Mouse (Mus musculus) liver, adult 2 months (tissue): Measurements from ENCODE around the gene Slc9a1. TPM values are rescaled to one million over a fixed set of nuclear protein-coding genes. Genes with fewer than 3 reads are reported as not detected.
A peak's percentile ranks its signal among the peaks of the same experiment; 100 is the strongest.

Source experiments
- DNase-seq: peaks from one replicate; pipeline ENCODE4 v3.0.0-alpha.2; 2011; ENCODE audit warnings: low read depth, low spot score; ENCODE audit errors: extremely low read depth
- H3K27ac ChIP-seq: fragments of 200-500 bp; replicated peaks from 2 replicates; pipeline ENCODE4 v1.5.1; 2012; ENCODE audit warnings: low read depth, mild to moderate bottlenecking, control low read depth, inconsistent platforms, low read length; ENCODE audit not compliant: insufficient read depth
- H3K27me3 ChIP-seq: fragments of 200-500 bp; 2 replicates; pipeline ENCODE4 v1.6.1; 2012; ENCODE audit warnings: mild to moderate bottlenecking, moderate library complexity, low read length, inconsistent platforms; ENCODE audit not compliant: control insufficient read depth, insufficient read depth
- H3K36me3 ChIP-seq: fragments of 200-500 bp; 2 replicates; pipeline ENCODE4 v1.6.1; 2012; ENCODE audit warnings: low read length, inconsistent platforms; ENCODE audit not compliant: control insufficient read depth, insufficient read depth
- H3K4me1 ChIP-seq: fragments of 200-500 bp; 2 replicates; pipeline ENCODE4 v1.6.1; 2011; ENCODE audit warnings: low read length; ENCODE audit not compliant: control insufficient read depth, insufficient read depth
- H3K4me3 ChIP-seq: fragments of 200-500 bp; 2 replicates; pipeline ENCODE4 v1.5.1; 2011; ENCODE audit warnings: low read depth, mild to moderate bottlenecking, control low read depth, low read length, moderate library complexity; ENCODE audit not compliant: insufficient read depth
- H3K79me2 ChIP-seq: fragments of 200-500 bp; 2 replicates; pipeline ENCODE4 v1.6.1; 2012; ENCODE audit warnings: inconsistent platforms, mild to moderate bottlenecking, low read length, moderate library complexity; ENCODE audit not compliant: control insufficient read depth, insufficient read depth
- H3K9ac ChIP-seq: fragments of 200-500 bp; 2 replicates; pipeline ENCODE4 v1.6.1; 2012; ENCODE audit warnings: low read depth, mild to moderate bottlenecking, control low read depth, inconsistent platforms, low read length
- CTCF ChIP-seq: fragments of 200-500 bp; IDR thresholded peaks from 2 replicates; pipeline ENCODE4 v1.5.1; 2011; ENCODE audit warnings: low read depth, low read length, control low read depth
- POLR2A ChIP-seq: fragments of 200-500 bp; IDR thresholded peaks from 2 replicates; pipeline ENCODE4 v1.6.1; 2011; ENCODE audit warnings: low read length, control low read depth; ENCODE audit not compliant: insufficient read depth; ENCODE audit errors: extremely low read depth
- WGBS: fragments of 180-500 bp; shearing (Covaris S2); methylation state at CpG from one replicate; pipeline ENCODE4 v1.1.7; 2018; 5-methylcytosine and 5-hydroxymethylcytosine counted together
- polyA plus RNA-seq: library from polyadenylated mRNA; depleted of rRNA; stranded (reverse); fragments of >200 nt; gene quantifications from 2 replicates; pipeline ENCODE4 v1.2.3, GENCODE M21; 2012
- total RNA-seq: library from RNA; depleted of rRNA; stranded (reverse); fragments of >200 nt; gene quantifications from 2 replicates; pipeline ENCODE4 v1.2.3, GENCODE M21; 2014

Gene Slc9a1
- total and polyA plus RNA-seq, 2 experiments = 1.5 to 9.2 TPM

GRCm38 (mm10) chr4:133338521-133339095 is 30.9 kb upstream of the Slc9a1 start:
- peaks cover 8% of the 10 kb centered on the region for H3K4me1 ChIP-seq

GRCm38 (mm10) chr4:133339148-133339749 is 30.3 kb upstream of the Slc9a1 start:
- Histone ChIP-seq H3K4me1 (peaks cover 3% of the 10 kb centered on the region), H3K9ac (peak overlapping the region; percentile 85), H3K4me3 (peak overlapping the region; percentile 66), H3K27ac (peak overlapping the region; percentile 90), H3K79me2 (peaks cover 5% of the 10 kb centered on the region; the same call in 1 of the 2 replicates), H3K36me3 (no peaks in the 10 kb centered on the region), H3K27me3 (no peaks in the 10 kb centered on the region)
- under 1% methylated on average over 59 of the region's 60 CpGs for WGBS
- DNase-seq = peak; percentile 79
- TF ChIP-seq CTCF (no peak), POLR2A (peak; percentile 61)

More at GRCm38 (mm10) chr4:133338521-133339095, 30.9 kb upstream of the Slc9a1 start:
- WGBS = under 1% methylated on average over 39 of the region's 39 CpGs
- Histone ChIP-seq H3K27ac (peak overlapping the region; percentile 90), H3K27me3 (no peaks in the 10 kb centered on the region), H3K36me3 (no peaks in the 10 kb centered on the region), H3K9ac (peak overlapping the region; percentile 85), H3K79me2 (peaks cover 5% of the 10 kb centered on the region; the same call in 1 of the 2 replicates), H3K4me3 (peak overlapping the region; percentile 66)
- no peak for TF ChIP-seq POLR2A
- no peak for TF ChIP-seq CTCF
- DNase-seq = peak; percentile 86

GRCm38 (mm10) chr4:133340217-133340616 is 29.3 kb upstream of the Slc9a1 start:
- Histone ChIP-seq H3K9ac (no peak overlapping the region), H3K27ac (no peak overlapping the region), H3K4me3 (no peak overlapping the region), H3K27me3 (no peaks in the 10 kb centered on the region), H3K4me1 (peaks cover 2% of the 10 kb centered on the region), H3K79me2 (peaks cover 5% of the 10 kb centered on the region; the same call in 1 of the 2 replicates), H3K36me3 (no peaks in the 10 kb centered on the region)
- WGBS = 83% methylated on average over 2 of the region's 2 CpGs
- TF ChIP-seq POLR2A = no peak
- TF ChIP-seq CTCF = no peak
- no peak for DNase-seq

GRCm38 (mm10) chr4:133344112-133344511 is 25.4 kb upstream of the Slc9a1 start:
- Histone ChIP-seq H3K27me3 (no peaks in the 10 kb centered on the region), H3K9ac (no peak overlapping the region), H3K27ac (no peak overlapping the region), H3K79me2 (no peaks in the 10 kb centered on the region), H3K36me3 (no peaks in the 10 kb centered on the region), H3K4me3 (no peak overlapping the region), H3K4me1 (no peaks in the 10 kb centered on the region)
- no peak for DNase-seq
- 4% methylated on average over 4 of the region's 4 CpGs for WGBS
- TF ChIP-seq CTCF (peak; percentile 51), POLR2A (no peak)

- no peaks in the 10 kb centered on the region for H3K36me3 ChIP-seq
- H3K27me3 ChIP-seq = no peaks in the 10 kb centered on the region
- H3K4me1 ChIP-seq = no peaks in the 10 kb centered on the region
- 82% methylated on average over 6 of the region's 6 CpGs for WGBS
- H3K9ac ChIP-seq = no peak overlapping the region
- DNase-seq = no peak
- H3K27ac ChIP-seq = no peak overlapping the region
- no peak overlapping the region for H3K4me3 ChIP-seq
- TF ChIP-seq CTCF (peak; percentile 48; the same call in 1 of the 2 replicates), POLR2A (no peak)
- no peaks in the 10 kb centered on the region for H3K79me2 ChIP-seq
These were observed 23.8 kb upstream of the Slc9a1 start for GRCm38 (mm10) chr4:133345702-133346101.

GRCm38 (mm10) chr4:133346577-133346976 is 22.9 kb upstream of the Slc9a1 start:
- no peak overlapping the region for H3K27ac ChIP-seq
- no peaks in the 10 kb centered on the region for H3K4me1 ChIP-seq
- TF ChIP-seq POLR2A = no peak
- TF ChIP-seq CTCF = no peak
- no peak overlapping the region for H3K9ac ChIP-seq
- H3K36me3 ChIP-seq = no peaks in the 10 kb centered on the region
- 54% methylated on average over 4 of the region's 4 CpGs for WGBS
- H3K4me3 ChIP-seq = no peak overlapping the region
- DNase-seq = no peak
- no peaks in the 10 kb centered on the region for H3K79me2 ChIP-seq
- H3K27me3 ChIP-seq = no peaks in the 10 kb centered on the region
